Mouse (Mus musculus) stomach, postnatal 0 days (tissue): ENCODE results near the gene Phf13.

Source experiments
- CTCF ChIP-seq: IDR thresholded peaks from 2 replicates; pipeline ENCODE4 v1.5.1; 2016; ENCODE audit warnings: antibody characterized with exemption, low read depth, mild to moderate bottlenecking, moderate library complexity
- EP300 ChIP-seq: optimal IDR thresholded peaks from 2 replicates; pipeline ENCODE3; 2016; ENCODE audit warnings: antibody characterized with exemption

DNA sequence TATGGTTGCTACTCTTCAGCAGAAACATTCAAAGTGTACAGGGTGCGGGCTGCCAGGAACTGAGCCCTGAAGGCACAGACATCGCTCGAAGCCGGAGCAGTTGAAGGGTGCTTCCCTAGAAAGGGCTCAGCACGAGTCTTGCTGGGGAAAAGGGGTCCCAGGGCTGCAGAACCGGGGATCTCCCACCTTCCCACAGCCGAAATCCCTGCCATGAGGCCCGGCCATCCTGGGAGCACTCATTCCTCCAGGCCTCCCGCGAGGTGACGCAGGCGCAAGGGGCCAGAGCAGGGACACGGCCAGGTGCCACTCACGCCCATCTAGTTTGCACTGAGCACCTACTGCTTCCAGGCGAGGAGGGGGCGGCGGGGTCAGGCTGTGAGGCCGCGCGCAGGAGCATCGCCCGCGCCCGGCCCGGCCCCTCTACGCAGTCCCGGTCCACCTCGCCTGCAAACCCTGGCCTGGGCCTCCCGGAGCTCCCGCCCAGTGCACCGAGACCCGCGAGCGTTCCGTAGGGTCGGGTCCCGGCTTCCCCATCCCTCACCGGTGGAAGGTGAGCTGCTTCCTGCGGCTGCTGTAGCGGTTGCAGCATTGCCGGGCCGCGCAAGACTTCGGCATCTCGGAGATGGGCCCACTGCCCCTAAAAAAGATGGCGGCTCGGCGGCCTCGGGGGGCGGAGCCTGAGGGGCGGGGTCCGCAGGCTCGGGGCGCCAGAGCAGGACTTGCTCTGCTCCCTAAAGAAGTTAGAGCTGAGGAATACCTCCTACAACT lies 7.5 kb downstream of the Phf13 start, which contains the start of gene Thap3:
- no peak for TF ChIP-seq CTCF
- no peak for TF ChIP-seq EP300
